Mouse (Mus musculus): ENCODE measurements around the gene Trappc11. TPM values are rescaled to one million over a fixed set of nuclear protein-coding genes. Genes with fewer than 3 reads are reported as not detected.

Gene Trappc11
- total RNA-seq (2022): 10 to 100 TPM; 43.1 to 48.6 (median 44.6) TPM

DNA sequence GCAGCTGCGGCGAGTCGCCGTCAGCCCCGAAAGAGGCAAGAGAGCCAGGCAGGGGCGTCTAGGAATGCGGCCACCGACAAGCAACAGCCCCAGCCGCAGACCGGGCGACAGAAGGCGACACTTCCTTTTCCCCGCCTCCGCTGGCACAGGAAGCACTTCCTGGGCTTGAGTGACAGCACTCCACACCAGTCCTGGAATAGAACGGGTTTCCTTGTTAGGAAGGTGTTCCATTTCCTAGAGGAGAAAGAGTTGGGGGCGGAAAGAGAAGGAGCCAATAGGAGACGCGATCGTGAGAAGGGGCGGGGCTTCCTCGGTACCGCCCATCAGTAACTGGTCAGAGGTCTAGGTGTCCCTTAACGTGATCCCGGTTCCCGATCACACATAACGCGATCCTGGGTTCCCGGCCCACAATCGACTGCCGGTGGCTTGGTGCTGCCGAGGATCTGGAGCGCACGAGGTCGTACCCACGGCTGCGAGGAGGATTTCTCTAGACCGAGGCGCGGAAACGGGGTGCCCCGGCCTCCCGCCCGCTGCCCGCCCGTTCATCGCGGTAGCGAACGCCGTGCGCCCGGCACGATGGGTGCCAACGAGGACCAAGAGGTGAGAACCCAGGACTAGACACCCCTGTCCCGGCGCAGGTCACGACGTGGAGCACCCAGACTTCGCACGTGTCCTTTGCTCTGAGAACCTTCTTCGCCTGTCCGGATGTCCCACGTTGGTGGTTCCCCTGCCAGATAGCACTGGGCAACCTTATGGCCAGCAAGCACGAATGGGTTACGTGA lies at the start of gene Trappc11, which contains the start of gene Rwdd4a:
Trappc11 (minus strand) TSS at position 127 of the 782 bp plus-strand sequence.
Rwdd4a (plus strand) TSS at position 321 of the 782 bp plus-strand sequence.
- peak; percentile 97 for DNase-seq

DNA sequence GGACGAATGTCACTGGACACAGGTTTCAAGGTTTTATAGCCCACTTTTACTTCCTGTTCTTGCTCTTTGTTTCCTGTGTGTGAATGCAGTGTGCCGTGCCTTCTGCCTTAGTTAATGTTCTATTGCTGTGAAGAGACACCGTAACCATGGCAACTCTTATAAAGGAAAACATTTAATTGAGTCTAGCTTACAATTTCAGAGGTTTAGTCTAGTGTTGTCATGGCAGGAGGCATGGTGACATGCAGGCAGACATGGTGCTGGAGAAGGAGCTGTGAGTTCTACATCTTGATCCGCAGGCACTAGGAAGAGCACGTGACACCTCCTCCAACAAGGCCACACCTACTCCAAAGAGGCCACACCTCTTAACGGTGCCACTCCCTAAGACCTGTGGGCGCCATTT lies 48.2 kb upstream of the Trappc11 start:
- no peak for DNase-seq

DNA sequence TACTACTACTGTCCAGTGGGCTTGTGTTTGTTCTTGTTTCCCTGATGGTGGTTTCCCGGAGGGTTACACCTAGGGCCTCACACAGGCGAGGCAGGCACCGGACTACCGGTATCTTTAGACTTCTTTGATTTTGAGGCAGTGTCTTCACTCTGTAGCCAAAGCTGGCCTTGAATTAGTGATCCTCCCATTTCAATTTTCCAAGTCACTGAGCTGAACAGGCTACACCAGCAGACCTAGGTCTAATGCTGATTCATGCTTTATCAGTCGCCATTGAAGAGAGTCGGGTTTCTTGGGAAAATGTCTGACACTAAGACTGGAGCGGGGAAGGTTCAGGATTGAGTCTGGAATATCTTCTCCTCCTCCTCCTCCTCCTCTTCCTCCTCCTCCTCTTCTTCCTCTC lies 40.2 kb upstream of the Trappc11 start:
- DNase-seq: no peak

DNA sequence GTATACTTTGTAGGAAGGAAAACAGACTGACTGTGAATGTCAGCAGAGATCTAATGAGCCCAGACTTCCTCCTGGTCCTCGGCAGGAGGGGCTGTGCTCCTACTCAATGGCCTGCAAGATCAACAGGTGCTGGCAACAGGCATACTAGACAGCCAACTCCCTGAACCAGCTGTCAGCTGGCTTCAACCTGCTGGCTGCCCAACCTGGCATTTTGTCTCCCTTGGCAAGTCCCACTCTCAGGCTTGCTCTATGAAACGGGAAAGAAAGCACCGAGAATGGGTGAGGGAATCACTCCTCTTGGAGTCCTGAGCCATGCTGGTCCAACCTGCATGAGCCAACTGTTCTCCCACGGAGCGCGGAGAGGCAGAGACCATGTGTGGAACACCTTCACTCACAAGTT lies 36.9 kb upstream of the Trappc11 start:
- no peak for DNase-seq

DNA sequence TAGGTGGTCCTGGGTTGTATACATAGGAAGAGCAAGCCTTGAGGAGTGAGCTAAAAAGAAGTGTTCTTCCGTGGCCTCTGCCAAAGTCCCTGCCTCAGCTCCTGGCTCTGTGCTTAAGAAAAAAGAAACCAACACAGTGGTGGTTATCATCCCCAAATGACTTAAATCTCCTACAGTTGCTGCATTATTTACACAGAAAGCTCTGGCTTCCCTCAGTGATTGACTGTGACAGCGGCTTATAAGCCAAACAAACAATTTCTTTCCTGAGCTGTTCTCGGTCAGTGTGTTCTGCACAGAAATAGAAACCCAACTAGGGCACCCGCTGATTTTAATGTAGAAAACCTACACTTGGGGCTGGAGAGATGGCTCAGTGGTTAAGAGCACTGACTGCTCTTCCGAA lies 34.8 kb upstream of the Trappc11 start:
- no peak for DNase-seq

DNA sequence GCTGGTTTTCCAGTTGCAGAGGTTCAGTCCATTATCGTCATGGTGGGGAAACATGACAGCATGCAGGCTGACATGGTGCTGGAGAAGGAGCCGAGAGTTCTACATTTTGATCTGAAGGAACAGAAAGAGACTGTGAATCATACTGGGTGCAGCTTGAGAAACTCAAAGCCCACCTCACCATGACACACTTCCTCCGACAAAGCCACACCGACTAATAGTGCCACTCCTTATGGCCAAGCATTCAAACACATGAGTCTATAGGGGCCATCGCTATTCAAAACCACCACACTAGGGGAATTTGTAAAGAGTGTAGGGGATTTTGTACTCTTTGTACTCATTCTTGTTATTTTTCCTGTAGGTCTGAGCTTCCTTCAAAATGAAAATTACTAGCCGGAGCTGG lies 33.3 kb upstream of the Trappc11 start:
- no peak for DNase-seq

DNA sequence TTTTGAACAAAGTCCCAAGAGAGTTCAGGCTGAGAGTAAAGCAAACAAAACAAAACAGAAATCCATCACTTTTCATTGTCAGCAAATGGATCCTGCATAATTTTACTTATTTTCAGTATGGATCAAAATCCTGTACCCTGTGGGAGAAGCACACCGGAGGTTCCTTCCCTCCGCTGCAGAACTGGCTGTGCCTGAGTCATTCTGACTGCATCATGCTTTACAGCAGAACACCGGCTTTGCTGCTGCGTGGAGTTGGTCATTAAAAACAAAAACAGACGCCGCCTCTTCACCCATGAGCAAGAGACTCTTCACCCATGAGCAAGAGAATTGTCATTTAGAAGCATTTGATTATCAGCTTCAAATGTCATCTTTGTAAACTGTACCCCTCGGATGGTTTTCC lies 27.5 kb upstream of the Trappc11 start:
- DNase-seq: no peak

DNA sequence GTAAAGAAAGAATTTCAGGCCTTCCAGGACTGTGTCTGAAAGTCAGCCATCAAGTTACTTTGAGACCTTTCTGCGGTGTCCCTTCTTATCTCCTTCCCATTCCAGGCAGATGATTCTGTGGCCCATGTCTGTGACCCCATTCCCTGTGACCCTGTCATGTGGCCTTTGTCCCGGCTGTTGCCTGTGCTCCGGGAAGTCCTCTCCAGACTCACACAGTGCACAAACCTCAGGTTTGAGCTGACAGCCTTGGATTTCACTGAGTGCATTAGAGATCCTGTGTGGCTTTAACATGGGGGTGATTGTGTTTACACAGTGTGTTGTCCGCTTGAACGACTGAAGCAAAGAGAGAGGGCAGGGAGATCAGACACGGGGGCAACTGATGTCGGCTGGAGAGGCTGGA lies 25.0 kb upstream of the Trappc11 start:
- DNase-seq: no peak

DNA sequence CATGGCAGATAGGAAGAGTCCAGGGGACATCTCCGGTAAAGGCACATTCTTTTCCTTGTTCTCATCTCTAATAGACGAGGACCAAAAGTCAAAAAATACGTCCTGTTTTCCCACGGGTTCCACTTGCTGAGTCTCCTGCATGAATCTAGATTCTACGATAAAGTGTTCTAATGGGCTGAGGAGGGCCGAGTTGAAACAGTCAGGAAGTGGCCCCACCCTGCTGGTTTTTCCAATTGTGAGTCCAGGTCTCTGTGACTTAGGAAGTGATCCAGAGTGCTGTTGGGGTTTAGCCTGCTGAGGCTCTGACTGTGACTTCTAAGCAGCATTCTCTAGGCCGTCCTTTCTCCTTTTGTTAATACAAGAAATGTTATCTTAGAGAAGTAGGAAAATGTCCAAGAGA lies 23.2 kb upstream of the Trappc11 start:
- DNase-seq: no peak

DNA sequence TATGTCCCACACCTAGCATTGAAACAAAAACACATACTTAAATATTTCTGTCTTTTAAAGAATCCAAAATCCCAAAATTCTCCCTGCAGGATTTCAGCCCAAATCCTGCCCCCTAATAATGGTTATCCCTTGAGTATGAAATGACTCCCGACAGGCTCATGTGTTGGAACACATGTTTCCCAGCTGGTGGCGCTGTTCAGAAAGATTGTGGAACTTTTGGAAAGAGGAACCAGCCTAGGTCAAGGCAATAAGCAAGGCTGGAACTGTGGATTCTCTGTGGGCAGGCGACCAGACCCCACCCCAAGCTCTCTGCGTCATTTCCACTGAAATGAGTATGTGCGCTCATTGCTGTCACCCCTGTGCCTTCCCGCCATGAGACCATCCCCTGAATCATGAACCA lies 20.3 kb upstream of the Trappc11 start:
- DNase-seq: no peak

DNA sequence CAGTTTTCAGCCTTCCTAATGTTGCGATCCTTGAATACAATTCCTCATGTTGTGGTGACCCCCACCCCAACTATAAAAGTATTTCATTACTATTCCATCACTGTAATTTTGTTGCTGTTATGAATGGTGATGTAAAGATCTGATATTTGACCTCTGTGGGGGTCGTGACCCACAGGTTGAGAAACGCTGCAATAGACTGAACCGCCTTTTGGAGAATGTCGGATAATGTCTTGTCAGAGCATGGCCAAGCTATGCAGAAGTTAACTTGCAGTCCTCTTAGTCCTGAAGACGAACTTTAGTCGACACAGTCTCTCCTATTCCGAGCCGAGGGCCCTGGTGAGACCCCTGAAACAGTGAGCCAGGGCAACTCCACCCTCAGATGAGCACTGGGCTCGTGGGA lies 13.8 kb upstream of the Trappc11 start:
- DNase-seq: no peak

DNA sequence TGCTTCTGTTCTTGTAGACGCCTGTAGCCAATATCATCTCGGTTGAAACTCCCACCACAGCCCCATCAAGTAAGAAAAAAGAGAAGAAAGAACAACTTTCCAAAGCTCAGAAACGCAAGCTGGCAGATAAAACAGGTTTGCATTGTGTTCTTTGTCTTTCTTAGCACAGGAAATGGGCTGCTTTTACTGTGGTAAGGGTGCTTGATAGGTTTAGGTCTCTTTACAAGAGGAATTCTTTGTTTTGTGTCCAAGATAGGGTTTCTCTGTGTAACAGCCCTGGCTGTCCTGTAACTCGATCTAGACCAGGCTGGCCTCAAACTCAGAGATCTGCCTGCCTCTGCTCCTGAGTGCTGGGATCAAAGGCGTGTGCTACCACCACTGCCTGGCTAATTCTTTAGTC lies 10.8 kb upstream of the Trappc11 start:
- DNase-seq: no peak

DNA sequence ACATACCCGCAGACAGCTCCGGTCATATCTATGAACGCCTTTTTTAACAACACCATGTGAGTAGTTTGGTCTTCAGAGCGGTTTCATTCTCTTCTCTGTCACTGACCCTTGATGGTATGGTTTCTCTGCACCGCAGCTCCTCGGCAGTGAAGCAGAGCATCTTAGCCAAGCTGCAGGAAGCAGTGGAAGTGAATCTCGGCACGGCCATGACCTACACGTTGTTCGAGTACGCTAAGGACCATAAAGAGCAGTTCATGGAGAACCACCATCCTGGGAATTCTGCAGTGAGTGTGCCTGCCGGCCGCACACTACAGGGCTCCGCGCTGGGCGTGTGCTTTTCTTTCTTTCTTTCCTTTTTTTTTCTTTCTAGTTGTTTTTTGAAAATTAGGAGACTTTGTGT lies 9.5 kb upstream of the Trappc11 start:
- no peak for DNase-seq

DNA sequence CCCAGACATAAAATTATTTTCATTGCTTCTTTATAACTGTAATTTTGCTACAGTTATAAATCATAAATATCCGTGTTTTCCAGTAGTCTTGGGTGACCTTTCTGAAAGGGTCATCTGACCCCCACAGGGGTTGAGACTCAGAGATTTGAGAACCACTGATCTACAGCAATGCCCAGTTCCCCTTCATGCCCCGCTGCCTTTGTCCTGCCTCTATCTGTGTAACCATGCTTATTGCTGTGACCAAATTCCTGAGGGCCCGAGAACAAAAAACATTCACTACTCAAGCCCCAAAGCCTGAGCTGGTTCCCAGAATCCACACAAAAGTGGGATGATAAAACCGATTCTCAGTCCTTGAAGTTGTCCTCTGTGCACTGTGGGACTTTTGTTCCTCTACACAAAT lies 5.1 kb upstream of the Trappc11 start:
- no peak for DNase-seq

DNA sequence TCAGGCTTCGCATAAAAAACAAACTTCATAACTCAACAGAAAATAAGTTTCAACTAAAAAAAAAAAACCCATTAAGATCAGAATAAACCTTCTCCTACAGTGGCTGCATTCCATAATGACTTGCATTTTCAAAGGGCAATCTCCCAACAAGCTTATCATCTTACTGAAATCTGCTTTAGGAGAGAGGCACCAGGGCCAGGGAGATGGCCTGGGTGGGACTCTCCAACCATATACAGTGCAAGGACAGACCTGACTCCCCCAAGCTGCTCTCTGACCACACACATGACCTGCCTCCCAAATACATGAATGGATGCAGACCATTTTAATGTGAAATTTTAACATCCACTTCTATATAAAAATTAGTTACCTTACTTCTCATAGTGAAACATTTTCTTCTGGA lies 5.2 kb downstream of the Trappc11 start:
- no peak for DNase-seq

DNA sequence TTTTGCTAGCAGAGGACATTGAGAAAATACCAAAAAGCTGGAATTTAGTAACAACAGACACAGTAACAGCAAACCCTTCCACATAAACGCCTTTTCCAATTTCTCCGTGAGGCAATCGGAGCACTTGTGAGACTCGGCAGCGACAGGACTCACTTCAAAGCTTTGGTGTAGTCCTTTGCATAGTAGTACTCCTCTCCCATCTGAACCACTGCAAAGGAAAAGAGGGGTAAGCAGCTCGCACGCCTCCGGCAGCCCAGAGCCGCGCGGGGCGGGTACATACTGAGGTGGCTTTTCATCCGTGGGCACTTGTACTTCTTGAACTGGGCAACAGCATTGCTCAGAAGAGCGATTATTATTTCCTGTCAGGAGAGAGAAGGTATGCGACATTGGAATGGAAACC lies 19.7 kb downstream of the Trappc11 start:
- DNase-seq: no peak

DNA sequence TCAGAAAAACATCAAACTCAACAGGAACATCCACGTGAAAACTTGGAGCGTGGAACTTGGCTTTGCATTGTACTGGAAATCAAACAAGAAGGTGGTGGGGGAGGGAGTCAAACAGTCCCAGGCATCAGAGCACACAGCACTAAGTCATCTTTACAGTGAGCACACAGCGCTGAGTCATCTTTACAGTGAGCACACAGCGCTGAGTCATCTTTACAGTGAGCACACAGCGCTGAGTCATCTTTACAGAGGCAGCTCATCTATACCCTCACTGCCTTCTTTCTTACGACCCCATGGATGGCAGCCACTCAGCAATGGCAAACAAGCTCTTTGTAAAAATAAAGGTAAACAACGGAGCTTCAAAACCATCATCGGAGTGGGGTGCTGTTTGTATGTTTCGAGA lies 22.3 kb downstream of the Trappc11 start:
- DNase-seq: no peak

DNA sequence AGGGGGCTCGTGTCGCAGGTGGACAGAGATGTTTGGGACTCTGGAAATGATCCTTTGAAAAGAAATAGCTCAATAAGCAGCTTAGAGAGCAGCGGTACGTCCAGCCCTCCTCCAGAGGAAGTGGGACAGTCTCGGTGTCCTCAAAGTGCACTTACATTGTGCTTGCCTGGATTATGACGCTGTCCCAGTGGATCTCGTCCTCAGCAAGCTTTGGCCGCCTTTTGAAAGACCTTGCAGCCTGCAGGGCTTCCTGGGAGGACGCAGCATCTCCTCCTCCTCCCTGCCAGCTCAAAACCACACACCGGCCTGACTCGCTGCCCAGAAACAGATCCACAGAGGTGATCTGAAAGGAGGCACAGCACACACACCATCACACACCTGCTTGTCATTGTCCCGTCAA lies 27.8 kb downstream of the Trappc11 start:
- no peak for DNase-seq

DNA sequence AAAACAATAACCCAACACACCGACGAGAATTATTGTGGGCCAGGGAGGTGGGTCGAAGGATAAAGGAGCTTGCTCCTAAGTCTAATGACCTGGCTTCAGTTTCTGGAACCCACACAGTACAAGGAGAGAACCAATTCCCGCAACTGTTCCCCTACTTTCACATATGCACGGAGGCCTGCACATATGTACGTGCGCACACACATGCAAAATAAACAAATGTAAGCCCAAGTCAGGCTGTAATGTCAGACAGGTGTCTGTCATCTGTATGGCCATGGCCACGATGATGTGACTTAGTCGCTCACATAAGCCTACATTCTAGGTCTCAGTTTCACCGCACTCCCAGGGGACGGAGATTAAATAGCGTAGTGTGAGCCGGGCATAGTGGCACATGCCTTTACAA lies 30.7 kb downstream of the Trappc11 start:
- no peak for DNase-seq

DNA sequence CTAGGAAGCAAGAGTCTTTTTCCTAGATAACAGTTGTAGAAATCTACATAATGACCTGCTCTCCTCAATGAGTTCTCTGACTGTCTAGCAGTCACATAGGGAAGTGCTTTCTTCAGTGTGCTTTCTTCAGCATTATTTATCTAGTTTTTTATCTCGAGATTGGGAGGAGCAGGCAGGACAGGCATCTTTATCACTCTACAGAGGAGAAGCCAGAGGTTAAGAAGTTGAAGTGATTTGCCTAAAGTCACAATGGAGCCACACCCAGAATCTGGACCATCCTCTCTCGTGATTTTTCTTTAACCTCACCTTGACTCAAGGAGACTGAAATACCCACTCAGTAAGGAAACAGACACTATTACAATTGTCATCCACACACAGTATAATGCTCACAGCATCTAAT lies 31.3 kb downstream of the Trappc11 start:
- DNase-seq: no peak

DNA sequence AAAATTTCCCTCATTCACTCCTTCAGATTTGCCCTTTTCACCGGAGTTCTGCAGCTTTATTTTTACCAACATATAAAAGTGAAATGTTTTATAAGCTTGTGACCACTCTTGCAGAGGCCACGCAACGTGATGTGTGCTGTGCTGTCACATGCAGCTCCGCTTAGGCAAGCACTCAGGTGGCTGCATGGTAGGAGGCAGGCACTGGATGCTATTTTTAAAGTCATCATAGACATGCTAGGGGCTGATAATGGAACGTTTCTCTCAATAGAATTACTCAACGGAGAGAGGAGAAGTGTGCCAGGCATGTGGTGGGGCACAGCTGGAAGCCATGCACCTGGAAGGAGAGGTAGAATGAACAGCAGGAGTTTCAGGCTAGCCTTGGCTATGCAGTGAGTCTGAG lies 37.8 kb downstream of the Trappc11 start:
- no peak for DNase-seq

DNA sequence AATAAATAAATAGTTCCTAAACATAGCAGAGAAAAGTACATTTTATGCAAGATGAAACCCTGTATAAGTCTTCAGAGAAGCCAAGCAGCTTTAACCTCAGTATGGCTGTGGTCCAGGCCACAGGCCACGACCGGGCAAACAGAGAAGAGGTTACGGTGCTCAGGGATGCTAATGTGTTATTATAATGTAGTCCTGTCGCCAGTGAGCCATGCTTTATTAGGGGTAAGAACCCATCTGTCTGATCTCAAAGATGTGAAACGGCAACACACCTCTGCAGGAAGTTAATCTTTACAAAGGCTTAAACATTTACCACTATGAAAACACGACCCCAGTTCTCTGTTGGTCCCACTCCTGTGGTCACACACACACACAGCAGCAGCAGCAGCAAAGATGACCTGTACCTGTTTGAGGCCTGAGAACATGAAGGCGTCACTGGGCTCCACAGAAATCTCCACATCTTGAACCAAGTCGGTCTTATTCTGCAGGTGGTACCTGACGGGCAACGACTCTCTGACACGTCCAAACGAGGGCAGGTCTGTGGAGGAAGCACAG lies 38.6 kb downstream of the Trappc11 start:
- DNase-seq: no peak

DNA sequence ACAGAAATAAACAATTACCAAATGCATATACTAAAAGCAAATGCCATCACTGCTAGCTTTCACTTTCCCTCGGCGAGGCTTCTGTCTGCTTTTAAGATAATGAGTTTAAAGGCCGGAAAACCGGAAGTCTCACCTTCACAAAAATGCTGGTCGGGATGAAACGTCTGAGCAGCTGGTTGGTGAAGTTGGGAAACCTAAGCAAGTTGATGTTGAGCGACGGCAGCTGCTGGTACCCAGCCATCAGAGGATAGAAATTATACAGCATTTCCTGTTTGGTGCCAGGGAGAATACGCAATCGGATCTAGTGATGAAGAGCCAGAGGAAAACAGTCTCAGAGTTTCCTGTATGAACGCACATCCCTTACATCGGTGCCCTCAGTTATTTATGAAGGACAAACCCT lies 40.2 kb downstream of the Trappc11 start:
- no peak for DNase-seq

DNA sequence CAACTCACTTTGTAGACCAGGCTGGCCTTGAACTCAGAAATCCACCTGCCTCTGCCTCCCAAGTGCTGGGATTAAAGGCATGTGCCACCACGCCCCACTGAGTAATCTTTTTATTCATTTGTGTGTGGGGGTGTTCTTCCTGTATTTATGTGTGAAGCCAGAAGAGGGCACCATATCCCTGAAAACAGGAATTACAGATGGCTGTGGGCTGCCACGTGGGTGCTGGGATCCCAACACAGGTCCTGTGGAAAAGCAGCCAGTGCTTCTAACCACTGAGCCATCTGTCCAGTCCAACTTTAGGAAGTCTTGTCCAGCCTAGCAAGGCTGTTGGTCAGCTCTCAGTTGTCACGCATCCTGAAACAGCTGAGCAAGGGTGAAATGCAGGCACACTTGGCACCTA lies 46.0 kb downstream of the Trappc11 start:
- DNase-seq: no peak
